Mouse (Mus musculus) brain, embryonic 14.5 days (tissue): ENCODE measurements at regions not wholly inside any gene's neighbourhood (a gene's known extent, or its start where the extent isn't known, plus 50 kb on each side); places are given as distances from the start of the nearest gene placed in this dataset.

Source experiments
- CTCF ChIP-seq: fragments of 200-500 bp; IDR thresholded peaks from 2 replicates; pipeline ENCODE4 v1.5.1; 2012; ENCODE audit warnings: inconsistent platforms, mild to moderate bottlenecking, moderate library complexity, borderline replicate concordance; ENCODE audit not compliant: insufficient read depth, insufficient read length; ENCODE audit errors: extremely low read depth
- POLR2A ChIP-seq: fragments of 200-500 bp; IDR thresholded peaks from 2 replicates; pipeline ENCODE4 v1.6.1; 2012; ENCODE audit warnings: mild to moderate bottlenecking, inconsistent platforms, borderline replicate concordance; ENCODE audit not compliant: poor library complexity, insufficient read depth, insufficient read length, severe bottlenecking; ENCODE audit errors: extremely low read depth

DNA sequence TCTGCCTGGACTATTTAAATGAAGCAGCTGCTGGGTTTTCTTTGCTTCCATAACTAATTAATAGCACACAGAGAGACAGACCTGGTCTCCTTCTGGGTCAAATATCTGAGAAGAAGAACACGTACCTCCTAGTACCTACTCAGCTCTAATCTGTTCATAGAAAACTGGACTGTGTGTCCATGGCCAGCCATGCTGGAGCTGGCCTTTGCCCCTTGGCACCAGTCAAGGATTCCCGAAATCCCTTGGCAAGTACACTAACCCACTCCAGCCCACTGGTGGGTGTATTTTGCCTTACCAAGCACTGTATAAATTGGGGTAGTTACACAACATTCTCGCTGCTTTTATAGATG is 322.4 kb upstream of the Clec14a start:
- TF ChIP-seq POLR2A (no peak), CTCF (no peak)
